Mouse (Mus musculus) monocyte, adult 5-6 weeks (primary cell): Measurements from ENCODE around the gene Mrps5. TPM values are rescaled to one million over a fixed set of nuclear protein-coding genes. Genes with fewer than 3 reads are reported as not detected.
"Not testable (repeated sequence)": the region's sequence is repeated elsewhere in the genome, so short reads cannot be mapped to it uniquely, and the experiment has no call there.

ENCODE experiments used
- ATAC-seq: fragments of 153-309, 156-312 bp; replicated peaks from 2 replicates; pipeline ENCODE4 v1.8.0; 2017; ENCODE audit warnings: mild to moderate bottlenecking; ENCODE audit not compliant: low TSS enrichment, insufficient number of reproducible peaks, severe bottlenecking, poor library complexity, low FRiP score
- total RNA-seq: library from RNA; stranded (forward); fragments of 200-1000, 200-491, 200-594 nt; gene quantifications from 3 replicates; pipeline ENCODE4 v1.2.3, GENCODE M21; 2017

The Mrps5 gene
- 29.1 to 59.9 TPM (median 46.1 TPM) in 3 replicates for total RNA-seq

GRCm38 (mm10) chr2:127586694-127587513 is at the start of gene Mrps5, which contains the start of gene Zfp661:
Mrps5 (plus strand) TSS chr2:127587222.
Zfp661 (minus strand) TSS chr2:127587094.
- ATAC-seq = peak; percentile 64

GRCm38 (mm10) chr2:127537548-127537947 is 49.5 kb upstream of the Mrps5 start:
- ATAC-seq = no peak

GRCm38 (mm10) chr2:127539494-127539893 is 47.5 kb upstream of the Mrps5 start:
- ATAC-seq = no peak

- ATAC-seq = no peak
Measured at GRCm38 (mm10) chr2:127541185-127541584, 45.8 kb upstream of the Mrps5 start, which contains the start of gene Prom2. Prom2 (minus strand) TSS chr2:127541467.

- ATAC-seq = no peak
Measured at GRCm38 (mm10) chr2:127541697-127542096, 45.3 kb upstream of the Mrps5 start.

- ATAC-seq = no peak
Measured at GRCm38 (mm10) chr2:127548342-127549074, 38.5 kb upstream of the Mrps5 start.

GRCm38 (mm10) chr2:127549711-127550110 is 37.3 kb upstream of the Mrps5 start:
- ATAC-seq = no peak

GRCm38 (mm10) chr2:127550446-127550845 is 36.6 kb upstream of the Mrps5 start:
- ATAC-seq = no peak

GRCm38 (mm10) chr2:127551078-127551477 is 35.9 kb upstream of the Mrps5 start:
- ATAC-seq = no peak

GRCm38 (mm10) chr2:127559070-127559966 is 27.7 kb upstream of the Mrps5 start:
- ATAC-seq = peak; percentile 87

- no peak for ATAC-seq
Measured at GRCm38 (mm10) chr2:127573322-127573721, 13.7 kb upstream of the Mrps5 start.

GRCm38 (mm10) chr2:127584436-127584858 is 2.6 kb upstream of the Mrps5 start:
- ATAC-seq = peak; percentile 92

GRCm38 (mm10) chr2:127587514-127587844 is 457 bp downstream of the Mrps5 start:
- ATAC-seq = no peak

- ATAC-seq = no peak
Measured at GRCm38 (mm10) chr2:127588897-127589296, 1.9 kb downstream of the Mrps5 start.

GRCm38 (mm10) chr2:127590204-127590603 is 3.2 kb downstream of the Mrps5 start:
- ATAC-seq = no peak

GRCm38 (mm10) chr2:127590840-127591239 is 3.8 kb downstream of the Mrps5 start:
- ATAC-seq = no peak

- ATAC-seq = not testable (repeated sequence)
Measured at GRCm38 (mm10) chr2:127603383-127603782, 16.4 kb downstream of the Mrps5 start.

- no peak for ATAC-seq
Measured at GRCm38 (mm10) chr2:127605203-127605602, 18.2 kb downstream of the Mrps5 start.

- no peak for ATAC-seq
Measured at GRCm38 (mm10) chr2:127608234-127608633, 21.2 kb downstream of the Mrps5 start.
